Mouse (Mus musculus): ENCODE data around the gene Elp6. TPM values are rescaled to one million over a fixed set of nuclear protein-coding genes. Genes with fewer than 3 reads are reported as not detected.

The Elp6 gene
- polyA plus RNA-seq, 1 experiment from 2014 or later, result 36.8 TPM

DNA sequence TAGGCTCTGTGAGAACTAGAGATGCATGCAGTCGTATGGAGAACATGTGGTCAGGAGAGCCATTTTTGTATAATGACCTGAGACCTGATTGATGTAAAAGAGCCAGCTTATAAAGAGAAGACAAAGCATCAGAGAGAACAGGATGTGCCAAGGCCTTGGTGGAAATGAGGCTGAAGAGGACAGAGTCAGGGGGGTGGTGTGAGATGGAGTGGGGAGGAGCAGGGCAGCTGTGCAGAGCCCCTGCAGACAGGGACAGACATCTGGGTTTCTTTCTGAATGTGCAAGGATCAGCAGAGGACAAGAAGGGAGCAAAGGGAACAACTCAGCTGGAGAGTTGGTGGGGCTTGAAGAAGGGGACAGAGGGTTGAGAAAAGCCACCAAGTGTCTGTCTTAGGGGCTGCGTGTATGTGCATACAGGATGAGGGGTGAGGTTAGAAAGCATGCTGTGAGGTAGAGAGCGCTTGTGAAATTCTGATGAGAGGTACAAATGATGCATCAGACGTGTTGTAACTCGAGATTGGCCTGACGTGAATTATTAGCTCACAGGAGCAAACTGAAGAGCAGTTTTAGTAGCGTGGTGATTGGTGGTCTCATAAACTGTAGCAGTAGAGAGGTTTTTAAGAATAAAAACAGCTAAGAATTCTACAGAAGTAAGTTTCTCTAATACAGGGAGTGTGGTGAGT, 40.2 kb downstream of the Elp6 start:
- no peak overlapping the region for H3K4me3 ChIP-seq (replicated peaks; ENCODE audit: low read length)
- no peak overlapping the region for H3K27ac ChIP-seq (ENCODE audit: low read length)
- WGBS, result 78% methylated on average over 7 of the region's 7 CpGs
- H3K9ac ChIP-seq (replicated peaks; ENCODE audit: low read depth, low read length), result no peak overlapping the region
- no peaks in the 10 kb centered on the region for H3K4me1 ChIP-seq (replicated peaks; ENCODE audit: control insufficient read depth, insufficient read depth, low read length)
- H3K36me3 ChIP-seq (ENCODE audit: control insufficient read depth, insufficient read depth), result no peaks in the 10 kb centered on the region
- H3K9me3 ChIP-seq (ENCODE audit: control insufficient read depth, low read length), result no peaks in the 10 kb centered on the region
- ATAC-seq, result no peak
- no peaks in the 10 kb centered on the region for H3K27me3 ChIP-seq (replicated peaks; ENCODE audit: control insufficient read depth, insufficient read depth, low read length)
- no peak overlapping the region for H3K4me2 ChIP-seq (ENCODE audit: low read length)

DNA sequence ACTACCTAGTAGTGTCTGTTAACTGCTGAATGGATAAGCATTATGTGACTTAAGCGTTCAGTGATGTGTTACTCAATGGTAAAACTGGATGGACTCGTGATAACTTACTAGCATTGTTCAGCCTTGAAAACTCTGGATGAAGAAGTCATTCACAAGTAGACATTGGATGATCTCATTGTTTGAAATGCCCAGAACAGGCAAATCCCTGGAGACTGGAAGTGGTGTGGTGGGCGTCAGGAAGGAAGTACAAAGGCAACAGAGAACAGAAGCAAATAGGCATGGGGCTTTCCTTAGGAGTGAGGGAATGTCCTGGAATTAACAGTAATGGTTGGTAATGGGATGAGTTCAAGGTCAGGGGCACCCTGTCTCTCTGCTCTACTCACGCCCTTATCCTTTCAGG, 43.9 kb downstream of the Elp6 start:
- no peak for ATAC-seq
- no peak overlapping the region for H3K27ac ChIP-seq (ENCODE audit: low read length)
- 75% methylated on average over 4 of the region's 4 CpGs for WGBS
- no peaks in the 10 kb centered on the region for H3K9me3 ChIP-seq (ENCODE audit: control insufficient read depth, low read length)
- no peaks in the 10 kb centered on the region for H3K36me3 ChIP-seq (ENCODE audit: control insufficient read depth, insufficient read depth)
- H3K4me3 ChIP-seq (replicated peaks; ENCODE audit: low read length), result no peak overlapping the region
- H3K4me1 ChIP-seq (replicated peaks; ENCODE audit: control insufficient read depth, insufficient read depth, low read length), result no peaks in the 10 kb centered on the region
- no peak overlapping the region for H3K9ac ChIP-seq (replicated peaks; ENCODE audit: low read depth, low read length)
- no peaks in the 10 kb centered on the region for H3K27me3 ChIP-seq (replicated peaks; ENCODE audit: control insufficient read depth, insufficient read depth, low read length)
- H3K4me2 ChIP-seq (ENCODE audit: low read length), result no peak overlapping the region

DNA sequence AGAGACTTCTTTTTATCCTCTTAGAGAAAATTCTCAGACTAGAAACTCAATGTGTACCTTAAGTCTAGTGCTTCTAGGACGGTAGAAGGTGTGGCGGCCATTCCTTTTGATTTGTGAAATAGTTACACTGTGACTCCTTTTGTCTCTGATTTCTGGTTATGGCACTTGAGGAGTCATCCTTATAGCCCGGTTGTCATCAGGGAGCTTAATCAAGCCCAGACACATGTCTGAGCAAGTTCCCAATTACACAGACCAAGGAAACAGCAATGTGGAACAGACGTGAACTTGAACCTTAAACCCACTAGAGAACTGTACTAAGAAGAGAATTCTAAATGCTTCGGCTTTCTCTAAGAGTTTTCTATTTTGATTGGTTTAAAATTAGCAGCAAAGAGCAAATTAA, 45.2 kb downstream of the Elp6 start:
- Histone ChIP-seq H3K36me3 (ENCODE audit: control insufficient read depth, insufficient read depth) (no peaks in the 10 kb centered on the region), H3K9me3 (ENCODE audit: control insufficient read depth, low read length) (no peaks in the 10 kb centered on the region), H3K27ac (ENCODE audit: low read length) (no peak overlapping the region), H3K4me1 (replicated peaks; ENCODE audit: control insufficient read depth, insufficient read depth, low read length) (no peaks in the 10 kb centered on the region), H3K4me2 (ENCODE audit: low read length) (no peak overlapping the region), H3K4me3 (replicated peaks; ENCODE audit: low read length) (no peak overlapping the region), H3K9ac (replicated peaks; ENCODE audit: low read depth, low read length) (no peak overlapping the region), H3K27me3 (replicated peaks; ENCODE audit: control insufficient read depth, insufficient read depth, low read length) (no peaks in the 10 kb centered on the region)
- ATAC-seq, result no peak
- 94% methylated on average over 5 of the region's 5 CpGs for WGBS

DNA sequence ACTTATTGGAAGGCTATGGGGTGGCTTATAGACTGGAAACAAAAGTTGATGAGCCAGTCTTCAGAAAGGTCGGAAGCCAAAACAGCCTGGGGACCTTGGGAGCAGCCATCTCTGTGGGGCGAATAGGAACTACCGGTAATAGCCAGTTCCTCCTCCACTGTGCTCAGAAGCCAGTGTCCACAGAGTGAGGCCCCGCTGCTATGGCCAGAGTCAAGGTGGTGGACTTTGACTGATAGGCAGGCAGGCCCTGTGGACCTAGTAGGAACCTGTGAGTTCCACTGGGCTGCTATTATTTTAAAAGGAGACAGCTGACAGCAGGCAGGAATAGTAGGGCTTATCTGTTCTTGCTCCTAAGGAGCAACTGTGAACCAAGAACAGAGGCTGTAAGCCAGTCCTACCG, 45.6 kb downstream of the Elp6 start:
- no peak overlapping the region for H3K27ac ChIP-seq (ENCODE audit: low read length)

DNA sequence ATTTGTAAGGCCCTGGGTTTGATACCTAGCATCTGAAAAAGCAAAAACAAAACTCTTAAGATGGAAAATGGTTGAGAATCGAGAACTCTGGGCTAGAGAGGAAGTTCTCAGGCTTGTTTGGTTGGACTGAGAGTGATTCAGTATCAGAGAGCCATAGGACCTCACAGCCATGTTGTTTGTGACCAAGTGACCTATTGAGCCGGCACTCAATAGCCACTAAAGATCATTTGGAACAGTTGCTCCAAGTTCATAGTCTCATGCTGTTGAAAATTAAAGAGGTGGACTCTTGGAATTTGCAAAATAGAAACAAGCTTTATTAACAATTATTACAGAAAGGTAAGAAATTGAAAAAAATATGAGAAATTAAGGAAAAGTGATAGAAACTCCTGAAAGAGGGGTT, 46.4 kb downstream of the Elp6 start:
- WGBS, result 89% methylated on average over 2 of the region's 2 CpGs
- Histone ChIP-seq H3K4me3 (replicated peaks; ENCODE audit: low read length) (no peak overlapping the region), H3K4me1 (replicated peaks; ENCODE audit: control insufficient read depth, insufficient read depth, low read length) (no peaks in the 10 kb centered on the region), H3K4me2 (ENCODE audit: low read length) (no peak overlapping the region), H3K36me3 (ENCODE audit: control insufficient read depth, insufficient read depth) (0 out of 2 replicates have a peak, but pooled peaks cover under 1% of the 10 kb centered on the region), H3K9ac (replicated peaks; ENCODE audit: low read depth, low read length) (no peak overlapping the region), H3K27me3 (replicated peaks; ENCODE audit: control insufficient read depth, insufficient read depth, low read length) (no peaks in the 10 kb centered on the region), H3K9me3 (ENCODE audit: control insufficient read depth, low read length) (no peaks in the 10 kb centered on the region), H3K27ac (ENCODE audit: low read length) (no peak overlapping the region)
- no peak for ATAC-seq

More for the DNA sequence above, 45.6 kb downstream of the Elp6 start:
- no peak overlapping the region for H3K9ac ChIP-seq (replicated peaks; ENCODE audit: low read depth, low read length)
- ATAC-seq, result no peak
- H3K4me2 ChIP-seq (ENCODE audit: low read length), result no peak overlapping the region
- H3K36me3 ChIP-seq (ENCODE audit: control insufficient read depth, insufficient read depth), result no peaks in the 10 kb centered on the region
- H3K27me3 ChIP-seq (replicated peaks; ENCODE audit: control insufficient read depth, insufficient read depth, low read length), result no peaks in the 10 kb centered on the region
- WGBS, result 91% methylated on average over 5 of the region's 5 CpGs
- H3K9me3 ChIP-seq (ENCODE audit: control insufficient read depth, low read length), result no peaks in the 10 kb centered on the region
- H3K4me3 ChIP-seq (replicated peaks; ENCODE audit: low read length), result no peak overlapping the region
- no peaks in the 10 kb centered on the region for H3K4me1 ChIP-seq (replicated peaks; ENCODE audit: control insufficient read depth, insufficient read depth, low read length)

DNA sequence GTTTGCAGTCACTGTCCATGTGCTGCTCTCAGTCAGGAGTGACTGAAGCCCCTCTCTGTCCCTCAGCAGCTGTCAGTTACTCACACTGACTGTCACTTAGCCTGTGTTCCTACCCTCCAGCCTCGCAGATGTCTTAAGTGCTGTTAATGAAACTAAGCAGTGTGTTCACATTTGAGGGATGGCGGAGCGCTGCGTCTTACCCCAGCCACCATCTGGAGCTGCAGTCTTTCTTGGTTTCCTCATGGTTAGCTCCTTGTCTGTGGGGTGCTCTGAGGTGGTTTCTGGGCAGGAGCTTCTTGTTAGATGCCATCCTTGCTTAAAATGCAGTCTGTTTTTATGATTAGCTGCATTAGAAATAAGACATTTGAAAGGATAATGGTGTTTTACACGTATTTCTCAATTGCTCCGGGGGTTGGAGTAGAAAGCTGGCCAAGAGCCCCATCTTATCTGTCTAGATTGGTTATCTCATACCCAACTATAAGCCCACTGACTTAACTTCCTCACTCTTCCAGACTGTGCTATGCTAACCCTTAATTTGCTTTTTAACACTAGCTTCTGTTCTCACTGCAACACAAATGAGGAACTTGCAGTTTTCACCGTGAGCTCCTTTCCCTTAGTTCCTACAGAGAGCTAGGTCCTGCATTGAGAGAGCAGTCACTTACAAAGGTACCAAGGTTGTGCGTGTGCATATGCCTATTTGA, 47.1 kb downstream of the Elp6 start:
- Histone ChIP-seq H3K27ac (ENCODE audit: low read length) (no peak overlapping the region), H3K4me3 (replicated peaks; ENCODE audit: low read length) (no peak overlapping the region), H3K36me3 (ENCODE audit: control insufficient read depth, insufficient read depth) (0 out of 2 replicates have a peak, but pooled peaks cover 3% of the 10 kb centered on the region), H3K4me2 (ENCODE audit: low read length) (no peak overlapping the region), H3K27me3 (replicated peaks; ENCODE audit: control insufficient read depth, insufficient read depth, low read length) (no peaks in the 10 kb centered on the region), H3K9ac (replicated peaks; ENCODE audit: low read depth, low read length) (no peak overlapping the region), H3K9me3 (ENCODE audit: control insufficient read depth, low read length) (no peaks in the 10 kb centered on the region), H3K4me1 (replicated peaks; ENCODE audit: control insufficient read depth, insufficient read depth, low read length) (no peaks in the 10 kb centered on the region)
- 84% methylated on average over 8 of the region's 8 CpGs for WGBS
- no peak for ATAC-seq

DNA sequence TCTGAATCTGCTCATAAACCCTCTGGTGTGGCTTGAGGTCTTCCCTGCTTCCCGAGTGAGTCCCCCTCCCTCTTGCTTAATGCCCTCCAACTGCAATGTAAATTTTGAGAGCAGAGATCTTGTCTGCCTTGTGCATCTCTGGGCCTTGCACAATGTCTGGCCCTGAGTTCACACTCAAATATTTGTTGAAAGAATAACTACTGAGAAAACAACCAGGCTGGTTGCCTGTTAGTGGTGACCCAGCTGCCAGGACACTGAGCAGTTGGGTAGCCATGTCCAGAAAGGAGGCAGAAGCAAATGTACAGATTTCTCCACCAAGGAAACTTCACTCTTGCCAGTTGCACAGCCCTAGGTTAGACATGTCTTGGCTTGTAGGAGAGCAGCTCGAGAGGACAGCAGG, 53.4 kb downstream of the Elp6 start:
- Histone ChIP-seq H3K36me3 (ENCODE audit: control insufficient read depth, insufficient read depth) (0 out of 2 replicates have a peak, but pooled peaks cover 3% of the 10 kb centered on the region), H3K4me2 (ENCODE audit: low read length) (no peak overlapping the region), H3K27me3 (replicated peaks; ENCODE audit: control insufficient read depth, insufficient read depth, low read length) (no peaks in the 10 kb centered on the region), H3K4me1 (replicated peaks; ENCODE audit: control insufficient read depth, insufficient read depth, low read length) (no peaks in the 10 kb centered on the region), H3K27ac (ENCODE audit: low read length) (no peak overlapping the region), H3K4me3 (replicated peaks; ENCODE audit: low read length) (no peak overlapping the region), H3K9me3 (ENCODE audit: control insufficient read depth, low read length) (no peaks in the 10 kb centered on the region), H3K9ac (replicated peaks; ENCODE audit: low read depth, low read length) (no peak overlapping the region)
- no peak for ATAC-seq
- WGBS, result 87% methylated on average over 2 of the region's 2 CpGs

DNA sequence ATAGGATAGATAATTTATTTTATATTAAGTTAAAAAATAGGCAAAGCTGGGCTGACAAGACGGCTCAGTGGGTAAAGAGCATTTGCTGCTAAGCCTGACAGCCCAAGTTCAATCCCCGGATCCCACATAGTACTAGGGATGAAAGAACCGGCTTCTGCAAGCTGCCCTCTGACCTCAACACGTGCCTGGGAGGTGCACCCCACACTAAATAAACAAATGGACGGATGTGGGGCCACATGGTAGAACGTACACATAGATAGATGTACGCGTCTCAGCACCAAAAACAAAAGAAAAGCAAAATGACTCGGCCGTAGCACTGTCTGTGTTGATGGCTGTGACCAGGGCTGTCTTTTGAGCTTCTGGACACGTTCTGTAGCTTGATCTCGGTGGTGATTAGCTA, 56.3 kb downstream of the Elp6 start:
- Histone ChIP-seq H3K4me2 (ENCODE audit: low read length) (no peak overlapping the region), H3K9ac (replicated peaks; ENCODE audit: low read depth, low read length) (no peak overlapping the region), H3K27ac (ENCODE audit: low read length) (no peak overlapping the region), H3K4me3 (replicated peaks; ENCODE audit: low read length) (no peak overlapping the region), H3K9me3 (ENCODE audit: control insufficient read depth, low read length) (no peaks in the 10 kb centered on the region), H3K4me1 (replicated peaks; ENCODE audit: control insufficient read depth, insufficient read depth, low read length) (no peaks in the 10 kb centered on the region), H3K27me3 (replicated peaks; ENCODE audit: control insufficient read depth, insufficient read depth, low read length) (no peaks in the 10 kb centered on the region), H3K36me3 (ENCODE audit: control insufficient read depth, insufficient read depth) (peaks cover 7% of the 10 kb centered on the region)
- WGBS, result 88% methylated on average over 12 of the region's 12 CpGs
- ATAC-seq, result no peak

DNA sequence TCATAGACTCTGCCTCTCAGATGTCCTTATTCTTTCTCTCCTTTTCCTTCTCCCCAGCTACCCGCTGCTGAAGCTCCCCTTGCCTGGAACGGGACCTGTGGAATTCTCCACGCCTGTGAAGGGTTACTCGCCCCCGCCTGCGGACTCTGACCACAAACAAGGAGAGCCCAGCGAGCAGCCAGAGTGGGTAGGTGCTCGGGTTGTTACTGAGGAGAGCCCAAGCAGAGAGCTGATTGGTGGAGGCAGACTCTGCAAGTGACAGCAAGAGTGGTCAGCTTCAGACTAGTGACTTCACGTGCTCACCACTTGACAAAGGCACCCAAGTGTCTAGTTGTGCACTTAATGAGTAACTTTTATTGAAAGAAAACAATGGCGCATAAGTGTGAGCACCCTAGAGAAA, 57.4 kb downstream of the Elp6 start:
- Histone ChIP-seq H3K4me2 (ENCODE audit: low read length) (no peak overlapping the region), H3K4me1 (replicated peaks; ENCODE audit: control insufficient read depth, insufficient read depth, low read length) (no peaks in the 10 kb centered on the region), H3K27me3 (replicated peaks; ENCODE audit: control insufficient read depth, insufficient read depth, low read length) (no peaks in the 10 kb centered on the region), H3K4me3 (replicated peaks; ENCODE audit: low read length) (no peak overlapping the region), H3K36me3 (ENCODE audit: control insufficient read depth, insufficient read depth) (peaks cover 5% of the 10 kb centered on the region), H3K9me3 (ENCODE audit: control insufficient read depth, low read length) (no peaks in the 10 kb centered on the region), H3K9ac (replicated peaks; ENCODE audit: low read depth, low read length) (no peak overlapping the region), H3K27ac (ENCODE audit: low read length) (no peak overlapping the region)
- 87% methylated on average over 10 of the region's 10 CpGs for WGBS
- ATAC-seq, result no peak

Measured in forebrain, embryonic 16.5 days (tissue).